Mouse (Mus musculus) small intestine, adult 2 months (tissue): Measurements from ENCODE around the gene Raf1.

Experiments used
- CTCF ChIP-seq: fragments of 200-500 bp; IDR thresholded peaks from 2 replicates; pipeline ENCODE4 v1.5.1; 2012; ENCODE audit warnings: low read depth, mild to moderate bottlenecking, control low read depth, inconsistent platforms, low read length, moderate library complexity, mixed read lengths; ENCODE audit not compliant: insufficient replicate concordance, insufficient read length; ENCODE audit errors: extremely low read depth
- POLR2A ChIP-seq: fragments of 200-500 bp; IDR thresholded peaks from 2 replicates; pipeline ENCODE4 v1.6.1; 2012; ENCODE audit warnings: low read depth, mild to moderate bottlenecking, control low read depth, inconsistent platforms, low read length, moderate library complexity

- no peak for TF ChIP-seq POLR2A
- no peak for TF ChIP-seq CTCF
Observed at GRCm38 (mm10) chr6:115651719-115652118, 24.7 kb downstream of the Raf1 start.
